Mouse (Mus musculus) gastrocnemius, adult 18-20 months (tissue): ENCODE measurements around the gene Efhd2. TPM values are rescaled to one million over a fixed set of nuclear protein-coding genes. Genes with fewer than 3 reads are reported as not detected.

ENCODE experiments used
- DNase-seq: peaks from one replicate; pipeline ENCODE4 v3.0.0; 2021; ENCODE audit warnings: low spot score
- total RNA-seq, 2 experiments: library from RNA; stranded (reverse); gene quantifications; 2 replicates each; pipeline ENCODE4 v1.2.3; 2021

Efhd2 gene
- total RNA-seq, 2 experiments from 2014 or later = 2.8 to 4.7 TPM

DNA sequence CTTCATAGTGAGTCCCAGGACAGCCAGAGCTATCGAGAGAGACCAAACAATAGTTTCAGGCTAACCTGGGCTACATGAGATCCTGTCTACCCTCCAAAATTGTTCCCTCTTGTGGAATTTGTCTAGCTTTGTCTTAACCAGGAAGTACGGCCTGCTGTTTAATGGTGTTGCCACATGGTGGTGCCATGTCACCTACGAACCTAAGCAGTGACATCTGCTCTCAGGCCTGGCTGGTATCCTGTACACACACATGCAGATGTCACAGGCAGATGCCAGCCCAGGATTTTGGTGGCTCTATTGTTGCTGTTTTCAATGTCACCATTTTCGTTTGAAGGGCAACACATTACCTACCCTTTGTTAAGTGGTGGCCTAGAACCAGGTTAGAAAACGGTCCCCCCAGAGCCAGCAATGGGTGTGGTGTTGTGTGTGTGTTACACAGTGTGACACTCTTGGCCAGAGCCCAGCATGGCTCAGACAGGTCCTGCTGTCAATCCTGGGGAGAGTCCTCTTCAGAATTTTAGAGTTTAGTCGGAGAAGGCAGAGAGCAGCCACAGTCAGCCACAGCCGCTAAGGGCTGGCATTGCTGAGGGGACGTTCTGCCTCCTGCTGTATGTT is 64.8 kb downstream of the Efhd2 start:
- no peak for DNase-seq

Other genes starting within 250 kb of the Efhd2 start
- 10 to 100 TPM; 28.9 to 34.5 TPM for gene Plekhm2, start 210.0 kb downstream of the Efhd2 start, total RNA-seq
- 1 to 10 TPM; 4.1 to 5.2 TPM for gene Rsc1a1, start 189.3 kb downstream of the Efhd2 start, total RNA-seq
- 10 to 100 TPM; 57.5 to 62.5 TPM for gene Ddi2, start 151.5 kb downstream of the Efhd2 start, total RNA-seq
- not detected for gene Agmat, start 128.2 kb downstream of the Efhd2 start, total RNA-seq
- 10 to 100 TPM; 13.2 to 13.3 TPM for gene Dnajc16, start 84.0 kb downstream of the Efhd2 start, total RNA-seq
- 1 to 10 TPM; 2.4 TPM for gene Casp9, start 81.3 kb downstream of the Efhd2 start, total RNA-seq
- under 1 TPM in 1 of 2 experiments, not detected in 1; 0.78 TPM for gene Cela2a, start 48.8 kb downstream of the Efhd2 start, total RNA-seq
- not detected for gene Ctrc, start 28.6 kb downstream of the Efhd2 start, total RNA-seq
- not detected for gene Fhad1, start 140.2 kb upstream of the Efhd2 start, total RNA-seq
- under 1 TPM; 0.48 to 0.88 TPM for gene Tmem51, start 209.4 kb upstream of the Efhd2 start, total RNA-seq